Mouse (Mus musculus): Measurements from ENCODE around the gene Spata25.
"Not testable (repeated sequence)": the region's sequence is repeated elsewhere in the genome, so short reads cannot be mapped to it uniquely, and the experiment has no call there.

The Spata25 gene

DNA sequence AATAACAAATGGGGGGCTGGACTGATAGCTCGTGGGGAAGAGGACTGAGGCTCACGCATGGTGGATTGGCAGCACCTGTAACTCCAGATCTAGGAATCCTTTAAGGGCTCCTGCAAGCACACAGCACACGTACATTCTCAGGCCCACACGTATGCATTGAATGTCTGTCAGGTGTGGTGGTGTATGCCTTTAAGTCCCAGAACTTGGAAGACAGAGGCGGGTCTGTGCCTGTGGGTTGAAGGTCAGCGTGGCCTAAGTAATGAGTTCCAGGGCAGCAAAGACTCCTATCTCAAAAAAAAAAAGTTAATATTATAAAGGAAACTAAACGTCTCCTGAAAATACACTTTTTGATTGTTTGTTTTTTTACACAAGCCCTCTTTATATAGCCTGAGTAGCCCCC is 21.7 kb downstream of the Spata25 start:
- no peak for DNase-seq (ENCODE audit: low read depth in 1 of 2, low spot score in 2 of 2)

- DNase-seq (ENCODE audit: low read depth in 1 of 2, low spot score in 2 of 2): no peak
These were observed 23.0 kb downstream of the Spata25 start for GRCm38 (mm10) chr2:164805332-164805718.

- DNase-seq (ENCODE audit: low read depth in 1 of 2, low spot score in 2 of 2): peak; percentile 96 to 97
These were observed 23.6 kb downstream of the Spata25 start, which contains the start of the genes Acot8 and Zswim3 for GRCm38 (mm10) chr2:164804533-164805331. TSS of gene Acot8 (minus strand) at chr2:164804882. TSS of gene Zswim3 (plus strand) at chr2:164805098.

- DNase-seq (ENCODE audit: low read depth in 1 of 2, low spot score in 2 of 2): no peak
These were observed 24.4 kb downstream of the Spata25 start for GRCm38 (mm10) chr2:164803921-164804313.

DNA sequence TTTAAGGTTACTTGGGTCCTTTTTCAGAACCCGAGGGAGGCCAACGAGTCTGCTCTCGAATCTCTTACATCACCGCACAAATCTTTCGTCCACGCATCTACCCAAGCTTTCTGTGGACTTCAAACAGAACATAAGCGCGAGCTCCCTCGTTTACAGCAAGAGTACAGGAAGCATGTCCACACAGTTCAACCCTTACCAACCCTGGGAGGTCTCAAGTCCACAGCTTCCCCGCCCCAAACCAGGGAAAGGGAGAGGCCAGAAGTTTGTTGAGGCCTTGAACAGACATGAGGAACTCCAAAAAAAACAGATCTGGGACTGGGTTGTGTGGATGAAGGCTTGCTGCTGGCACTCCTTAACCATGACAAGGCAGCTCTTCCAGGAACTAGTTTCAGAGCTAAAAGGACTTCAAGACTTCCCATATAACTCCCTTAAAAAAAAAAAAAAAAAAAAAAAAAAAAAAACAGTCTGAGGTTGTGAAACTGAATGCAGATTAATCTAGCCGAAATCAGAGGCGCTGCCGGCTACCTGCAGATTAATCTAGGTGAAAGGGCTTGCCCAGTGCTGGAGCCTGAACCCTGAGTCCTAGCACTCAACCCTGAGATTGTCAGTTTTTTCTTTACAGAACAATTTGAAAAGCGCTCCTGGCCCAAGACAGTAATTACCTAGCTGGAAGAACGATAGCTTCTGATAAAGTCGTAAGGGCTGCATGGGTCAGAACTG is 25.0 kb downstream of the Spata25 start:
- DNase-seq (ENCODE audit: low read depth in 1 of 2, low spot score in 2 of 2): no peak

DNA sequence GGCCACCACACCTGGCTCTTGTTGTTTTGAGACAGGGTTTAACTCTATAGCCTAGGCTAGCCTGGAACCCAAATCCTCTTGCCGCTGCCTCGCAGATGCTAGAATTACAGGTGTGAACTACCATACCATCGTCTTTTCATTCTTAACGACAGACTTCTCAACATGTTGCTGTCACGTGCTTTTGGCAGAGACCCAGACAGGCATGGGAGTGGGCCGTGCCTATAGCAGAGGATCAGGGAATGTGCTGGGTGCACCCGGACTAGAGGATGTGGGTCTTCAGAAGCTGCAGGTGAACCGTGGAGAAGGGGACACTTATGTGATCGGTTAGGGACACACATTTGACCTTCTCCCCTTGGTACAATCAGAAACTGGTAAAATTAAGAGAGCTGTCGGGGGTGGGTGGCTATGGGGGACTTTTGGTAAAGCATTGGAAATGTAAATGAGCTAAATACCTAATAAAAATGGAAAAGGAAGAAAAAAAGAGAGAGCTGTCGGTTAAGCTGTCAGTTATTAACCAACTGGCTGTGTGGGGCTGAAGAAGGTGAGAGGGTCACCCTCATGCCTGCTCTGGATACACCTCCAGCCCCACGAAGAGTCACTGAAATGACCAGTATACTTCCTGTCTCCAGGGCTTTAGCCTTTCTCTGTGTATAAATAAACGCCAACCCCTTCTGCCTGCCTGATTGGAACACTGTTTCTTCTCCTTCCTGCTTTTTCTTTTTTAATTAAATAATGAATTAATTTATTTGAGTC is 27.9 kb downstream of the Spata25 start:
- no peak for DNase-seq (ENCODE audit: low read depth in 1 of 2, low spot score in 2 of 2)

DNA sequence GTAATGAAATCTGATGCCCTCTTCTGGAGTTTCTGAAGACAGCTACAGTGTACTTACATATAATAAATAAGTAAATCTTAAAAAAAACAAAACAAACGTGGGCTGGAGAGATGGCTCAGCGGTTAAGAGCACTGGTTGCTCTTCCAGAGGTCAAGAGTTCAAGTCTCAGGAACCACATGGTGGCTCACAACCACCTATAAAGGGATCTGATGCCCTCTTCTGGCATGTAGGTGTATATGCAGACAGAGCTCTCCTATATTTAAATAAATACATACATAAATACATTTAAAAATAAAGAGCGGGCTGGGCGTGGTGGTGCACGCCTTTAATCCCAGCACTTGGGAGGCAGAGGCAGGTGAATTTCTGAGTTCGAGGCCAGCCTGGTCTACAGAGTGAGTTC is 29.8 kb downstream of the Spata25 start:
- not testable (repeated sequence) for DNase-seq (ENCODE audit: low read depth in 1 of 2, low spot score in 2 of 2)

- no peak for DNase-seq (ENCODE audit: low read depth in 1 of 2, low spot score in 2 of 2)
These were observed 32.5 kb downstream of the Spata25 start for GRCm38 (mm10) chr2:164795868-164796267.

- DNase-seq (ENCODE audit: low read depth in 1 of 2, low spot score in 2 of 2): peak in 1 of 2 experiments; percentile 49
These were observed 34.0 kb downstream of the Spata25 start for GRCm38 (mm10) chr2:164794293-164794692.

DNA sequence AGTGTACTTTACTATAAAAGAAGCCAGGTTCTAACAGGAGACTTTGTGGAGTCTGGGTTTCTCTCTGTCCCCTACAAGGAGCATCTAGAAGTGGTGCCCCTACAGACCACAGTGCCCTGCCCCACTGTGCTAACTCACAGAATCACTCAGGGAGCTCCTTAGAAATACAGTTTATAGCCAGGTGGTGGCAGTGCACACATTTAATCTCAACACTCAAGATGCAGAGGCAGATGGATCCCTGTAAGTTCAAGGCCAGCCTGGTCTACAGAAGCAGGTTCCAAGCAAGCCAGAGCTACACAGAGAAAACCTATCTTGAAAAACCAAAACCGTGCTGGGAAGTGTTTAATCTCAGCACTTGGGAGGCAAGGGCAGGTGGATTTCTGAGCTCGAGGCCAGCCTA is 34.6 kb downstream of the Spata25 start:
- no peak for DNase-seq (ENCODE audit: low read depth in 1 of 2, low spot score in 2 of 2)

DNA sequence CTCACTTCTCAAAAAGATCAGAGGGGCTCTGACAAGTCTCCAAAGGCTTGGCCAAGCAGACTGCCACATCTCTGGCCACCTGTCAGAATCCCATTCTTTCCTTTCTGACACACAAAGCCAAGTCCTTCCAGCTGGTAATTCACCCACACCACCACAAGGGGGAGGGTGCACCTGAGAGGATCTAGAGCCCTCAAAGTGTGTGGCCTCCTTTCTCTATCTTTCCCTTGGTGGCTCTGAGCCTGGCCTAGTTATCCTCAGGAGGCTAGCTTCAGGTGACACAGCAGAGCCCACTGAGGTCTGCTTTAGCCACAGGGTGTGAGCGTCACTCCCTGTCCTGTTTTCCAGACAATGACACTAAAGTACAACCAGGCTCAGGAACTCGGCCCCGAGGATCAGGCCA is 35.1 kb downstream of the Spata25 start:
- DNase-seq (ENCODE audit: low read depth in 1 of 2, low spot score in 2 of 2): no peak

- no peak for DNase-seq (ENCODE audit: low read depth in 1 of 2, low spot score in 2 of 2)
These were observed 35.7 kb downstream of the Spata25 start for GRCm38 (mm10) chr2:164792400-164793190.

DNA sequence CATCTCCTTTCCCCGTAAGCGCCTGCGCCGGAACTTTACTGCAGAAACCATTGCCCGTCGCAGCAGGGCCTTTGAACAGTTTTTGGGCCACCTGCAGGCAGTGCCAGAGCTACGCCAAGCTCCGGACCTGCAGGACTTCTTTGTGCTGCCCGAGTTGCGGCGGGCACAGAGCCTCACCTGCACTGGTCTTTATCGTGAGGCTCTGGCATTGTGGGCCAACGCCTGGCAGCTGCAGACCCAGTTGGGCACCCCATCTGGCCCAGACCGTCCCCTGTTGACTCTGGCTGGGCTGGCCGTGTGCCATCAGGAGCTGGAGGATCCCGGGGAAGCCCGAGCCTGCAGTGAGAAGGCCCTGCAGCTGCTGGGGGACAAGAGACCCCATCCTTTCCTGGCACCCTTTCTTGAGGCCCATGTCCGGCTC is 36.5 kb downstream of the Spata25 start:
- DNase-seq (ENCODE audit: low read depth in 1 of 2, low spot score in 2 of 2): no peak

GRCm38 (mm10) chr2:164790451-164790850 is 37.9 kb downstream of the Spata25 start:
- no peak for DNase-seq (ENCODE audit: low read depth in 1 of 2, low spot score in 2 of 2)

DNA sequence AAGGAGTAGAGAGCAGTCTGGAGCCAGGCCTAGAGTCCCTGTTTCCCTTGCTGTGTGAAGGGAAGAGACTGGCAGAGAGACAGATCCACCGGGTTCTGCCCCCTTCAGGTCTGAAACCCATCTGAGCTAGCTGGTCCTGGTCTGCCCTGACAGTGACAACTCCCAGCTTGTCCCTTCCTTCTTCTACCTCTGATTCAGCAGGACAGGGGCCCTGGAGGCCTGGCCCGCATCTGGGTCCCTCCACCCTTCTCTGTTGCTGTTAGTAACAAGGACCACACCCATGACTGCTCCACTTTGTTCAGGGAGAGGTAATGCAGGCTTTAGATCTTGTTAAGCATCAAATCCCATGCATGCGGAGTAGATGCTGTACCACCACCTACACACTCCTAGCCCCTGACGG is 39.9 kb downstream of the Spata25 start:
- no peak for DNase-seq (ENCODE audit: low read depth in 1 of 2, low spot score in 2 of 2)

- no peak for DNase-seq (ENCODE audit: low read depth in 1 of 2, low spot score in 2 of 2)
These were observed 40.6 kb downstream of the Spata25 start for GRCm38 (mm10) chr2:164787779-164788178.

DNA sequence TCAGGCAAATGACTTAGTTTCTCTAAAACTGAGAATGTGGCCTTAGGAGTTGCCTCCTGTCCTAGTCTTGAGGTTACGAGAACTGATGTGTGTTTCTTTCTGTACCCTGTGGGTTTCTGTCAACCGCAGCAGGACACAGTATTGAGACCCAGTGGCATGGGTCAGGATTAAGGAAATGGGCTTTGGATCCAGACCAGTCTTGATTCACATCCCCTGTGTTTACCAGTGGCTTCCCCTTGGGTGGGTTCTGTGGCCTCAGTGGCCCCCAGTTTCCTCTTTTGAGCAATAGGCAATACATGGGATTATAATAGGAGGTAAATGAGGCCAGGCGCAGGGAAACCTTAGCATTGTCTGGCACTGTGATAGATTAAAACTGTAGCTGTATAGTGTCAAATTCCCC is 41.3 kb downstream of the Spata25 start:
- no peak for DNase-seq (ENCODE audit: low read depth in 1 of 2, low spot score in 2 of 2)

DNA sequence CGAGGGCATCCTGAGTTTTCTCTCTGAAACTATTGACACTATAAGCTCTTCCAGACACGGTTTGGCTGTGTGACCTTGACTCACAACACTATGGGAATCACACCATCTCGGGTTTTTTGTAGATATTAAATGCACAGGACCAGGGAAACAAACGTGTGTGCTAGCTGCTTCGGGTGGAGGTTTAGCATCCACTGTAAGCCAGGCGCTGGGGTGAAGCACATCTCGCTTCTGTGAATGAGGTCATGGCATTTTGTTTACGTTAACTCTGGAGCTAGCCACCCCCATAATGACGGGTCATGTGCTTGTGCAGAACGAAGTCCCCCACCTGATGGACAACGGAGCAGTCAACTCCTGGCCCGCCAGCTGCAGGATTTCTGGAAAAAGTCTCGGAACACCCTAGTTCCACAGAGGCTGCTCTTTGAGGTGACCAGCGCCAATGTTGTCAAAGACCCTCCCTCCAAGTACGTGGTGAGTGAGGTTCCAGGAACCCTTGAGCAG is 41.9 kb downstream of the Spata25 start:
- DNase-seq (ENCODE audit: low read depth in 1 of 2, low spot score in 2 of 2): no peak

- peak in 1 of 2 experiments; percentile 47 for DNase-seq (ENCODE audit: low read depth in 1 of 2, low spot score in 2 of 2)
These were observed 42.6 kb downstream of the Spata25 start, which contains the start of gene Snx21 for GRCm38 (mm10) chr2:164785481-164786387. TSS of gene Snx21 (plus strand) at chr2:164785823.

Data from monocyte, adult 2 months (primary cell).